Mouse (Mus musculus) spleen, adult 2 months (tissue): ENCODE measurements around the gene Mia2.

Source experiments
- CTCF ChIP-seq: fragments of 200-500 bp; IDR thresholded peaks from 2 replicates; pipeline ENCODE4 v1.5.1; 2011; ENCODE audit warnings: mild to moderate bottlenecking, inconsistent platforms; ENCODE audit not compliant: insufficient read depth, insufficient read length, insufficient replicate concordance; ENCODE audit errors: extremely low read depth
- POLR2A ChIP-seq: fragments of 200-500 bp; IDR thresholded peaks from 2 replicates; pipeline ENCODE4 v1.6.1; 2011; ENCODE audit warnings: low read depth, low read length, inconsistent platforms

- TF ChIP-seq CTCF = no peak
- TF ChIP-seq POLR2A = no peak
These were observed 37.3 kb downstream of the Mia2 start for GRCm38 (mm10) chr12:59132940-59133339.
